Comparison of ENCODE assay signal across 9 mouse cellular contexts in genomic region chr15:98167645-98168621, GRCm38 (mm10). TPM values are rescaled to one million over a fixed set of nuclear protein-coding genes. Genes with fewer than 3 reads are reported as not detected.
DNase-seq lines count a peak whose midpoint lies in the region; ATAC-seq and TF ChIP-seq lines count a peak whose summit lies in the region.
"Had no signal": no experiment of that assay in that cellular context is flagged by ENCODE, and none has a peak within 500 bp of the region (broad histone marks: within the 10 kb centered on the region; RNA-seq: fewer than 3 reads in every experiment).

No protein-coding gene starts in this region.

- H3K4me2 ChIP-seq in embryonic facial prominence, embryonic 13.5 days = peak overlapping the region; percentile 80
- peak overlapping the region; percentile 72 for H3K4me2 ChIP-seq in heart, postnatal 0 days (ENCODE audit: low read depth, low read length)
- H3K4me2 ChIP-seq in liver, embryonic 12.5 days = peak overlapping the region; percentile 46

- peak overlapping the region; percentile 45 for H3K4me3 ChIP-seq in embryonic facial prominence, embryonic 13.5 days
- peak overlapping the region; percentile 50 for H3K4me3 ChIP-seq in heart, postnatal 0 days (ENCODE audit: low read depth, low read length)
- H3K4me3 ChIP-seq in liver, embryonic 12.5 days = peak overlapping the region; percentile 18
- peak overlapping the region; percentile 89 for H3K4me3 ChIP-seq in testis, adult 2 months (ENCODE audit: control insufficient read depth, low read depth, low read length)

- H3K27ac ChIP-seq in embryonic facial prominence, embryonic 13.5 days = no peak overlapping the region
- H3K27ac ChIP-seq in heart, postnatal 0 days (ENCODE audit: low read depth) = no peak overlapping the region
- no peak overlapping the region for H3K27ac ChIP-seq in liver, embryonic 12.5 days
- no peak overlapping the region for H3K27ac ChIP-seq in testis, adult 2 months (ENCODE audit: control insufficient read depth, insufficient read depth, low read depth, low read length)

- no peaks in the 10 kb centered on the region for H3K9me3 ChIP-seq in embryonic facial prominence, embryonic 13.5 days
- no peaks in the 10 kb centered on the region for H3K9me3 ChIP-seq in heart, postnatal 0 days (replicated peaks; ENCODE audit: control insufficient read depth, low read length)
- H3K9me3 ChIP-seq in liver, embryonic 12.5 days (replicated peaks) = no peaks in the 10 kb centered on the region

- peak; percentile 62; the same call in 1 of the 2 replicates for ATAC-seq in embryonic facial prominence, embryonic 13.5 days (ENCODE audit: insufficient number of reproducible peaks, insufficient read depth, low FRiP score, low TSS enrichment, low read depth)
- ATAC-seq in heart, postnatal 0 days (ENCODE audit: insufficient read depth, low read depth) = peak; percentile 55
- 0 out of 2 replicates have a peak, but pooled peaks have one; percentile 32 for ATAC-seq in liver, embryonic 12.5 days
- ATAC-seq: Patski had no signal

- no peaks in the 10 kb centered on the region for H3K36me3 ChIP-seq in embryonic facial prominence, embryonic 13.5 days
- no peaks in the 10 kb centered on the region for H3K36me3 ChIP-seq in heart, postnatal 0 days (replicated peaks; ENCODE audit: control insufficient read depth, insufficient read depth, low read length)
- H3K36me3 ChIP-seq in liver, embryonic 12.5 days = no peaks in the 10 kb centered on the region
- no peaks in the 10 kb centered on the region for H3K36me3 ChIP-seq in testis, adult 2 months (ENCODE audit: control insufficient read depth, insufficient read depth, low read length)

- H3K4me1 ChIP-seq in embryonic facial prominence, embryonic 13.5 days = peaks cover 19% of the 10 kb centered on the region
- peaks cover 5% of the 10 kb centered on the region for H3K4me1 ChIP-seq in heart, postnatal 0 days (ENCODE audit: control insufficient read depth, insufficient read depth)
- H3K4me1 ChIP-seq in liver, embryonic 12.5 days = peaks cover 7% of the 10 kb centered on the region
- H3K4me1 ChIP-seq in testis, adult 2 months (ENCODE audit: control insufficient read depth, insufficient read depth, low read length) = peaks cover 2% of the 10 kb centered on the region; the same call in 1 of the 2 replicates

- peaks cover 83% of the 10 kb centered on the region for H3K27me3 ChIP-seq in embryonic facial prominence, embryonic 13.5 days
- H3K27me3 ChIP-seq in heart, postnatal 0 days (ENCODE audit: control insufficient read depth, insufficient read depth, low read length) = peaks cover 44% of the 10 kb centered on the region
- peaks cover 97% of the 10 kb centered on the region for H3K27me3 ChIP-seq in liver, embryonic 12.5 days (replicated peaks)
- no peaks in the 10 kb centered on the region for H3K27me3 ChIP-seq in testis, adult 2 months (ENCODE audit: control insufficient read depth, insufficient read depth, low read length)
- H3K27me3 ChIP-seq: Patski had no signal

- TF ChIP-seq CTCF in heart, postnatal 0 days (IDR thresholded peaks at IDR 0.05; ENCODE audit: low read depth) = no peak
- no peak for TF ChIP-seq CTCF in testis, adult 2 months (IDR thresholded peaks at IDR 0.05; ENCODE audit: control insufficient read depth, insufficient read depth, insufficient replicate concordance, low read depth, low read length)

- peak overlapping the region; percentile 41 for H3K9ac ChIP-seq in embryonic facial prominence, embryonic 13.5 days
- no peak overlapping the region; the same call in 1 of the 2 replicates for H3K9ac ChIP-seq in heart, postnatal 0 days (replicated peaks; ENCODE audit: low read depth, low read length)
- H3K9ac ChIP-seq in liver, embryonic 12.5 days = no peak overlapping the region

- peak; percentile 50 for TF ChIP-seq POLR2A in testis, adult 2 months (IDR thresholded peaks at IDR 0.05; ENCODE audit: control insufficient read depth, low read depth, low read length)

- under 1% methylated on average over 69 of the region's 69 CpGs for WGBS in embryonic facial prominence, embryonic 13.5 days
- WGBS in heart, postnatal 0 days = 2% methylated on average over 58 of the region's 69 CpGs
- 4% methylated on average over 69 of the region's 69 CpGs for WGBS in liver, embryonic 12.5 days (ENCODE audit: insufficient replicate concordance)

- peak; percentile 93 for DNase-seq in 3T3-L1 (ENCODE audit: low read depth, low spot score)
- peak; percentile 89 for DNase-seq in adrenal gland, postnatal 14 days
- peak; percentile 85 for DNase-seq in heart, postnatal 0 days (ENCODE audit: low spot score)
- peak; percentile 83 for DNase-seq in kidney, postnatal 14 days
- DNase-seq in neural tube, embryonic 10.5 days (ENCODE audit: extremely low spot score, low spot score) = peak; percentile 94

- TF ChIP-seq EP300 in heart, postnatal 0 days (IDR thresholded peaks at IDR 0.05; ENCODE audit: low read depth) = no peak

RNA-seq across cellular contexts. Expression of gene Ccdc184, which starts 1.0 kb away (rescaled TPM):
- total RNA-seq in adrenal gland, postnatal 14 days (2021) = 0.70 and 0.94 TPM in 2 replicates
- 1.1 and 1.9 TPM in 2 replicates for polyA plus RNA-seq in embryonic facial prominence, embryonic 13.5 days (2015; fragmentation: Nextera tagmentation; extraction: Ambion mirVana)
- 0.92 and 1.9 TPM in 2 replicates for total RNA-seq in heart, postnatal 0 days (2014; rRNA removed; ENCODE audit: low replicate concordance)
- polyA plus RNA-seq in heart, postnatal 0 days (2015; fragmentation: Nextera tagmentation; extraction: Ambion mirVana) = 0.63 and 0.89 TPM in 2 replicates
- polyA plus RNA-seq in liver, embryonic 12.5 days (2016; fragmentation: Nextera tagmentation; extraction: Ambion mirVana) = not detected in 2 replicates
- 28.1 and 31.3 TPM in 2 replicates for polyA plus RNA-seq in testis, adult 2 months (2012; rRNA removed)
- polyA plus RNA-seq: Patski had no signal

RNA-seq across cellular contexts. Expression of gene Asb8, which starts 2.5 kb away (rescaled TPM):
- 40.1 and 45.2 TPM in 2 replicates for total RNA-seq in adrenal gland, postnatal 14 days (2021)
- 49.2 and 55.3 TPM in 2 replicates for polyA plus RNA-seq in embryonic facial prominence, embryonic 13.5 days (2015; fragmentation: Nextera tagmentation; extraction: Ambion mirVana)
- total RNA-seq in heart, postnatal 0 days (2014; rRNA removed; ENCODE audit: low replicate concordance) = 99.6 and 158 TPM in 2 replicates
- polyA plus RNA-seq in heart, postnatal 0 days (2015; fragmentation: Nextera tagmentation; extraction: Ambion mirVana) = 95.6 and 111 TPM in 2 replicates
- polyA plus RNA-seq in liver, embryonic 12.5 days (2016; fragmentation: Nextera tagmentation; extraction: Ambion mirVana) = 25.6 and 25.9 TPM in 2 replicates
- polyA plus RNA-seq in testis, adult 2 months (2012; rRNA removed) = 131 and 132 TPM in 2 replicates

RNA-seq across cellular contexts. Expression of gene Olfr288, which starts 27.4 kb away (rescaled TPM):
- not detected in 2 replicates for total RNA-seq in adrenal gland, postnatal 14 days (2021)
- not detected in 2 replicates for polyA plus RNA-seq in embryonic facial prominence, embryonic 13.5 days (2015; fragmentation: Nextera tagmentation; extraction: Ambion mirVana)
- total RNA-seq in heart, postnatal 0 days (2014; rRNA removed; ENCODE audit: low replicate concordance) = not detected in 2 replicates
- polyA plus RNA-seq in heart, postnatal 0 days (2015; fragmentation: Nextera tagmentation; extraction: Ambion mirVana) = not detected in 2 replicates
- polyA plus RNA-seq in liver, embryonic 12.5 days (2016; fragmentation: Nextera tagmentation; extraction: Ambion mirVana) = not detected in 2 replicates
- polyA plus RNA-seq in testis, adult 2 months (2012; rRNA removed) = not detected in 2 replicates
- polyA plus RNA-seq: Patski had no signal

RNA-seq across cellular contexts. Expression of gene Gm44579, which starts 52.8 kb away (rescaled TPM):
- not detected in 2 replicates for total RNA-seq in adrenal gland, postnatal 14 days (2021)
- not detected in 2 replicates for polyA plus RNA-seq in embryonic facial prominence, embryonic 13.5 days (2015; fragmentation: Nextera tagmentation; extraction: Ambion mirVana)
- not detected in 2 replicates for total RNA-seq in heart, postnatal 0 days (2014; rRNA removed; ENCODE audit: low replicate concordance)
- not detected in 2 replicates for polyA plus RNA-seq in heart, postnatal 0 days (2015; fragmentation: Nextera tagmentation; extraction: Ambion mirVana)
- not detected in 2 replicates for polyA plus RNA-seq in liver, embryonic 12.5 days (2016; fragmentation: Nextera tagmentation; extraction: Ambion mirVana)
- not detected in 2 replicates for polyA plus RNA-seq in testis, adult 2 months (2012; rRNA removed)
- polyA plus RNA-seq: Patski had no signal

RNA-seq across cellular contexts. Expression of gene Olfr287, which starts 52.9 kb away (rescaled TPM):
- total RNA-seq in adrenal gland, postnatal 14 days (2021) = not detected in 2 replicates
- polyA plus RNA-seq in embryonic facial prominence, embryonic 13.5 days (2015; fragmentation: Nextera tagmentation; extraction: Ambion mirVana) = not detected in 2 replicates
- not detected in 2 replicates for total RNA-seq in heart, postnatal 0 days (2014; rRNA removed; ENCODE audit: low replicate concordance)
- polyA plus RNA-seq in heart, postnatal 0 days (2015; fragmentation: Nextera tagmentation; extraction: Ambion mirVana) = not detected in 2 replicates
- not detected in 2 replicates for polyA plus RNA-seq in liver, embryonic 12.5 days (2016; fragmentation: Nextera tagmentation; extraction: Ambion mirVana)
- not detected in 2 replicates for polyA plus RNA-seq in testis, adult 2 months (2012; rRNA removed)
- polyA plus RNA-seq: Patski had no signal

Comparison
In these comparisons a context has a peak if more than half of its experiments do, and no peak if none do; other contexts are left out.
1. H3K4me3 ChIP-seq: peak in every context shown above with its lines; median percentile 89 in testis, adult 2 months; 50 in heart, postnatal 0 days; 45 in embryonic facial prominence, embryonic 13.5 days; 18 in liver, embryonic 12.5 days.